Mouse (Mus musculus) monocyte, adult 5-6 weeks (primary cell): ENCODE measurements around the gene Psmd11. TPM values are rescaled to one million over a fixed set of nuclear protein-coding genes. Genes with fewer than 3 reads are reported as not detected.
"Not testable (repeated sequence)": the region's sequence is repeated elsewhere in the genome, so short reads cannot be mapped to it uniquely, and the experiment has no call there.

Experiments
- ATAC-seq: fragments of 153-309, 156-312 bp; replicated peaks from 2 replicates; pipeline ENCODE4 v1.8.0; 2017; ENCODE audit warnings: mild to moderate bottlenecking; ENCODE audit not compliant: low TSS enrichment, insufficient number of reproducible peaks, severe bottlenecking, poor library complexity, low FRiP score
- total RNA-seq: library from RNA; stranded (forward); fragments of 200-1000, 200-491, 200-594 nt; gene quantifications from 3 replicates; pipeline ENCODE4 v1.2.3, GENCODE M21; 2017

Psmd11 gene
- 47.1 to 87.8 TPM (median 55.9 TPM) in 3 replicates for total RNA-seq

GRCm38 (mm10) chr11:80428381-80429008 is at the start of gene Psmd11:
Gene Psmd11 (plus strand): TSS chr11:80428615.
- peak; percentile 100 for ATAC-seq

- not testable (repeated sequence) for ATAC-seq
Measured at GRCm38 (mm10) chr11:80379184-80379583, 49.2 kb upstream of the Psmd11 start.

GRCm38 (mm10) chr11:80382626-80383018 is 45.8 kb upstream of the Psmd11 start:
- ATAC-seq = no peak

- peak; percentile 96 for ATAC-seq
Measured at GRCm38 (mm10) chr11:80383019-80383625, 45.3 kb upstream of the Psmd11 start, which contains the start of gene Zfp207. Gene Zfp207 (plus strand): TSS chr11:80383279.

- peak; percentile 38 for ATAC-seq
Measured at GRCm38 (mm10) chr11:80383626-80384046, 44.8 kb upstream of the Psmd11 start.

GRCm38 (mm10) chr11:80384461-80384860 is 44.0 kb upstream of the Psmd11 start:
- ATAC-seq = no peak

GRCm38 (mm10) chr11:80385055-80385454 is 43.4 kb upstream of the Psmd11 start:
- no peak for ATAC-seq

GRCm38 (mm10) chr11:80386790-80387189 is 41.6 kb upstream of the Psmd11 start:
- ATAC-seq = no peak

- ATAC-seq = no peak
Measured at GRCm38 (mm10) chr11:80389885-80390284, 38.5 kb upstream of the Psmd11 start.

- ATAC-seq = no peak
Measured at GRCm38 (mm10) chr11:80391407-80392120, 36.9 kb upstream of the Psmd11 start.

GRCm38 (mm10) chr11:80395930-80396329 is 32.5 kb upstream of the Psmd11 start:
- ATAC-seq = no peak

- ATAC-seq = no peak
Measured at GRCm38 (mm10) chr11:80396617-80397016, 31.8 kb upstream of the Psmd11 start.

GRCm38 (mm10) chr11:80407878-80408277 is 20.5 kb upstream of the Psmd11 start:
- not testable (repeated sequence) for ATAC-seq

- ATAC-seq = no peak
Measured at GRCm38 (mm10) chr11:80410377-80410776, 18.0 kb upstream of the Psmd11 start.

- no peak for ATAC-seq
Measured at GRCm38 (mm10) chr11:80417085-80417484, 11.3 kb upstream of the Psmd11 start.

GRCm38 (mm10) chr11:80419743-80420142 is 8.7 kb upstream of the Psmd11 start:
- ATAC-seq = no peak

GRCm38 (mm10) chr11:80420202-80420984 is 8.0 kb upstream of the Psmd11 start:
- ATAC-seq = no peak

GRCm38 (mm10) chr11:80421421-80422047 is 6.9 kb upstream of the Psmd11 start:
- ATAC-seq = no peak

GRCm38 (mm10) chr11:80424691-80425090 is 3.7 kb upstream of the Psmd11 start:
- ATAC-seq = no peak
